Mouse (Mus musculus) CD4-positive, CD25-positive, alpha-beta regulatory T cell, adult 2 months (primary cell): ENCODE measurements around the gene F12.

Experiments
- DNase-seq: peaks from one replicate; pipeline ENCODE4 v3.0.0-alpha.2; 2012; ENCODE audit warnings: low read depth, low spot score

Gene F12

DNA sequence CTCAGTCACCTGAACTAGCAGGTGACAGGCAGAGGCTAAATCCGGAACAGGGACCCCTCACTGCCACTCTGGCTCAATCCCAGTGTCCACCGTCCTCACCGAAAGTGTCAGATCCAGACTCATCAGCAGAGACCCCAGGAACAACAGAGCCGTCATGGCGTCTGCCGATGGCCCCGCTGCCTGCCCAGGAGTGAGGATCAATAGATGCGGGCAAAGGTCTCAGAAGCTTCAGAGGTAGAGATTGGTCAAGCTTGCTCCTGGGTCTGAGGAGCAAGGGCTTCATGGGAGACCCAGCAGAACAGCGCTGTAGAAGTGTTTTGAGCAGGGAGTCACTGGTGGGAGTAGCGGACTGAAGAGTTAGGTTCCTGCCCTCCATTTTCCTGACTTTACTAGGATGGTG, at the start of gene F12:
Gene F12 (minus strand): TSS at position 181 of the 400 bp plus-strand sequence.
- no peak for DNase-seq

- DNase-seq = no peak
Observed at GRCm38 (mm10) chr13:55476256-55476655, 49.7 kb upstream of the F12 start.

- no peak for DNase-seq
Observed at GRCm38 (mm10) chr13:55475750-55476149, 49.2 kb upstream of the F12 start.

- DNase-seq = no peak
Observed at GRCm38 (mm10) chr13:55474621-55475069, 48.1 kb upstream of the F12 start.

GRCm38 (mm10) chr13:55473961-55474360, 47.4 kb upstream of the F12 start:
- DNase-seq = no peak

- DNase-seq = peak; percentile 59
Observed at GRCm38 (mm10) chr13:55473076-55473831, 46.7 kb upstream of the F12 start.

DNA sequence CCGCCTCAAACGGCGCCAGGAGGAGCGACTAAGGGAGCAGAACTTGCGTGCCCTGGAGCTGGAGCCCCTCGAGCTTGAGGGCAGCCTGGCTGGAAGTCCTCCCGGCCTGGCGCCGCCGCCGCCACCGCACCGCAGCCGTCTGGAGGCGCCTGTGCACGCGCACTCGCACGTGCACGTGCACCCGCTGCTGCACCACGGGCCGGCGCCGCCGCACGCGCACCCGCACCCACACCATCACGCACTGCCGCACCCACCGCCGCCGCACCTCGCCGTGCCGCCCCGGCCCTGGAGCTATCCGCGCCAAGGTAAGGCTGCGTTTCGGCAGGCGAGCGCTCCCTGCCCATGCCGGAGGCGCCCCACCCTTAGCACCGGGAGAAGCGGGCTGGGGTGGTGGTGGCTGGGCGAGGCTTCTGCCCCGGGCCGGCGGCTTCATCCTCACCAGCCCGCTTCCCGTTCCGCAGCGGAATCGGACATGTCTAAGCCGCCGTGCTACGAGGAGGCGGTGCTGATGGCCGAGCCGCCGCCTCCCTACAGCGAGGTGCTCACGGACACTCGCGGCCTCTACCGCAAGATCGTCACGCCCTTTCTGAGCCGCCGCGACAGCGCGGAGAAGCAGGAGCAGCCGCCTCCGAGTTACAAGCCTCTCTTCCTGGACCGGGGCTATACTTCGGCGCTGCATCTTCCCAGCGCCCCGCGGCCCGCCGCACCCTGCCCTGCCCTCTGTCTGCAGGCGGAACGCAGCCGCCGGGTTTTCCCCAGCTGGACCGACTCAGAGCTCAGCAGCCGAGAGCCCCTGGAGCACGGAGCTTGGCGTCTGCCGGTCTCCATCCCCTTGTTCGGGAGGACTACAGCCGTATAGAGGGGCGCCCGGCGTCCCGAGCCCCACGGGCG, 45.8 kb upstream of the F12 start:
- peak; percentile 72 for DNase-seq

- no peak for DNase-seq
Observed at GRCm38 (mm10) chr13:55471819-55472131, 45.2 kb upstream of the F12 start.

- DNase-seq = peak; percentile 92
Observed at GRCm38 (mm10) chr13:55471156-55471818, 44.7 kb upstream of the F12 start.

DNA sequence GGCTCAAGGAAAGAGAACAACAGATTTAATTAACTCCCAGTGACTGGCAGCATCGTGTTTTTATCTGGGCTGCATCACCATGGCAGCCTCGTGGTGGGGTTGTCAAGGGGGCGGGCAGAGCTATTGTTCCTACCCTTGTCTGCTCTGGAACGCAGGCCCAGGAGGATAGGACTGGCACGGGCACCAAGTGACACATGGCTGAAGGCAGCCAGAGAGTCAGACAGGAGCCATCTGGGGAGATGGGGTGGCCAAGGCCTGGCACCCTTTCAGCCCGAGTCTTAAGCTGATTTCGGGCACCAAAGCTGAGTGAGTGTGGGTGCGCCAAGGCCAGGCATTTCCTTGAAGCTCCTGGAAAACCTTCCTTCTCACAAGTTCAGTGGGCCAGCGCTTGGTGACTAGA, 43.8 kb upstream of the F12 start:
- DNase-seq = no peak

- DNase-seq = no peak
Observed at GRCm38 (mm10) chr13:55468851-55469560, 42.4 kb upstream of the F12 start.

GRCm38 (mm10) chr13:55465830-55466440, 39.3 kb upstream of the F12 start:
- no peak for DNase-seq

GRCm38 (mm10) chr13:55465184-55465583, 38.6 kb upstream of the F12 start:
- DNase-seq = no peak

DNA sequence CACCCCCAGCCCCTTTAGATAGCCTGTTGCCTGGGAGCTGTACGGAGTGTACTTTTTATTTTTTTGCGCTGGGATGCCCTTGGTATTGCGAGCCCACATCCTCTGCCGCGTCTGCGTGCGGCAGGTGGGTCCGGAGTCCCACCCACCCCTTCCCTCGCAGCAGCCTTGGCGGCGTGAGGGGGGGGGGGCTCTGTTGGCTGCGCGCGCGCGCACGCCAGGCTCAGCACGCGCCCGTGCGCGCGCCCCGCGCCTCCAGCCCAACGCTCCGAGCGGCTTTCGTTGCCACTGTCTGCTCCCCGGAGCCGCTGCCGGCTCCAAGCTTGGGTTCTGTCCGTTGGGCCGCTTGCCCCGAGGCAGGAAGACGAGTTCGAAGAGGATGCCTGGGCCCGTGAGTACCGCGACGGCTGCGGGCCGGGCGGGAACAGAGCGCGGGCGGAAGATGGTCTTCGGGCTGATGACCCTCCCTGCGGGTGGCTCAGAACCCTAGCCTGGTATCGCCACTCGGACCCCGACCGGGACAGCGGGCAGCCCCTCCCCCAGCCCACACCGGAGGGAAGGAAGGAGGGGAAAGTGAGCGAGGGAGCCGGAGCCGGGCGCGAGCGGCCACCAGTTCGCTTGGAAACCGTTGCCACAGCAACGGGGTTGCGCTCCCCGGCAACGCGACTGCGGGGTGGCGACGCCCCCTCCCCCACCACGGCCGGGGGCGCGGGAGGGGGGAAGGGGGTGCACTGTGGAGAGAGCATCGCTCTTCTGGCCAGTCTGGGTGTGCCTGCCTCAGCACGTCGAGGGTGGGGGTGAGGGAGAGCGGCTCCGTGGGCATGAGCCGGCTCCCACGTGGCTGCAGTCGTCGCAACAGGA, 37.7 kb upstream of the F12 start, which contains the start of gene Prr7:
Gene Prr7 (plus strand): TSS at position 241 of the 858 bp plus-strand sequence.
- peak; percentile 80 for DNase-seq

- DNase-seq = no peak
Observed at GRCm38 (mm10) chr13:55463399-55464026, 36.9 kb upstream of the F12 start.

- DNase-seq = peak; percentile 42
Observed at GRCm38 (mm10) chr13:55462965-55463364, 36.4 kb upstream of the F12 start.

DNA sequence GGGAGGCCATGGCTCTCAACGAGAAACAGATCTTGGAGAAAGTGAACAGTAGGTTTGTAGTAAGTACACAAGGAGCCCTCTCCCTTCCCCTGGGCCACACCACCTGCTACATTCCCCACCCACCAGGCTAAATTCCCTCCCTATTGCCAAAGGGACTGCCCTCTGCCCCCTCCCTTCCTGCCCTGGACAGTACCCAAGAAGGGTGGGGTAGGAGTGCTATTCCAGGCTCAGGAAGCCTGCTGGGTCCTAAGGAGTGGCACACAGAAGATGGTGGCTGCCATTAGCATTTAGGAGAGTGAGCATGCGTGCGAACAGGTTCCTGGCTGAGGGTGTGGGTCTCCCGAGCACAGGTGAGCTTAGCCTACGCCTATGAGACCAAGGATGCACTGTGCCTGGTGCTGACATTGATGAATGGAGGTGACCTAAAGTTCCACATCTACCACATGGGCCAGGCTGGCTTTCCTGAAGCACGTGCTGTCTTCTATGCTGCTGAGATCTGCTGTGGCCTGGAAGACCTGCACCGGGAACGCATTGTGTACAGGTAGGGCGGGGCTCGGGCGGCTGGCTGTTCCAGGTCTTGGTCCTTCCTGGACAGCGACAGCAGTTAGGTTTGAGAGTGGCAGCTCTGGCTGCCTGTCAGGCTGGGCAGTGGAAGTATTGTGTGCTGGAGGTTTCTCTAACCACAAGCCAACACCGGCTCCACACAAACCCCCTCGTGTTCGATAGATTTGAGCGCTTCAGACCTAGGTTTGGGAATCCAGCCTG, 25.4 kb upstream of the F12 start:
- DNase-seq = no peak

DNA sequence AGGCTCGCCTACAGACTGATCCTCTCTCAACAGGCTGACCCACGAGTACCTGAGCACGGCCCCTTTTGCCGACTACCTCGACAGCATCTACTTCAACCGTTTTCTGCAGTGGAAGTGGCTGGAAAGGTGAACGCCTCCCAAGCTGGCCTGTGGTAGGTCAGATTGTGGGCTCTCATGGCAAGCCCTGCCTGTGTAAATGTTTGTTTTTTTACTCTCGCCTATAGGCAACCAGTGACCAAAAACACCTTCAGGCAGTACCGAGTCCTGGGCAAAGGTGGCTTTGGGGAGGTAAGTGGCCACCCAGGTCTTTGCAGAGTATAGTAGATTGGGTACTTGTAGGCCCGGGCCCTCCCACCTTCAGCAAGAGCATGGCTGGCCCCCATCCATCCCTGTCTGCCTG, 24.7 kb upstream of the F12 start:
- DNase-seq = no peak

DNA sequence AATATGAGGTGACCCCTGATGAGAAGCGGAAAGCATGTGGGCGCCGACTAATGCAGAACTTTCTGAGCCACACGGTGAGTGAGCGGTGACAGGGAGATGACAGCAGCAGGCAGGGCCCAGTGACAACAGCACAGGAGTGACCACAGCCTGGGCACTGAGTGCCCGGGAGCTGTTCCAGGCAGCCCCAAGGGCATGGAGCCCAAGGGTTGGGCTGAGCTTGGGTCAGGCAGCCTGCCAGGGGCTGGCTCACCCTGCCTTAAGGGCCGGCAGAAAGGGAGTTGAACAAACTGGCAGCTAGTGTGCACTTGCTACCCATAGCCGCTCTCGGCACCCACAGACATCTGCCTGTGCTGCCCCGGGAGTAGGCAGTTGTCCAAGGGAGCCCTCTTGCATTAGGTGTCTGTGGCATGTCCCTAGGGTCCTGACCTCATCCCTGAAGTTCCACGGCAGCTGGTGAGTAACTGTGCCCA, 24.0 kb upstream of the F12 start:
- DNase-seq = no peak
